18 mouse cellular contexts compared by ENCODE assay signal in genomic region chr13:56671206-56671605, GRCm38 (mm10). TPM values are rescaled to one million over a fixed set of nuclear protein-coding genes. Genes with fewer than 3 reads are reported as not detected.
DNase-seq lines count a peak whose midpoint lies in the region; ATAC-seq lines count a peak whose summit lies in the region.
"Had no signal": no experiment of that assay in that cellular context is flagged by ENCODE, and none has a peak within 500 bp of the region (broad histone marks: within the 10 kb centered on the region; RNA-seq: fewer than 3 reads in every experiment).

No protein-coding gene starts in this region.

- no peak overlapping the region for H3K9ac ChIP-seq in midbrain, embryonic 15.5 days
- no peak overlapping the region for H3K9ac ChIP-seq in stomach, embryonic 14.5 days (replicated peaks; ENCODE audit: low read depth, low read length)
- H3K9ac ChIP-seq: embryonic facial prominence, embryonic 15.5 days; forebrain, postnatal 0 days; heart, embryonic 15.5 days; limb, embryonic 13.5 days; neural tube, embryonic 12.5 days had no signal

- no peak for ATAC-seq in midbrain, embryonic 15.5 days (replicated peaks)
- peak; percentile 71; the same call in 1 of the 2 replicates for ATAC-seq in stomach, embryonic 14.5 days (ENCODE audit: insufficient number of reproducible peaks, insufficient read depth, low FRiP score, low read depth)
- no peak for ATAC-seq in megakaryocyte-erythroid progenitor cell, adult 5-6 weeks (replicated peaks; ENCODE audit: low FRiP score, low TSS enrichment, poor library complexity, severe bottlenecking)
- ATAC-seq: forebrain, postnatal 0 days; inflammation-experienced regulatory T-cells, adult 6 months had no signal

- no peaks in the 10 kb centered on the region for H3K36me3 ChIP-seq in midbrain, embryonic 10.5 days
- H3K36me3 ChIP-seq in midbrain, embryonic 15.5 days (replicated peaks), result no peaks in the 10 kb centered on the region
- no peaks in the 10 kb centered on the region for H3K36me3 ChIP-seq in stomach, embryonic 14.5 days (ENCODE audit: control insufficient read depth, insufficient read depth, low read length)
- H3K36me3 ChIP-seq: embryonic facial prominence, embryonic 15.5 days; heart, embryonic 15.5 days; limb, embryonic 13.5 days; neural tube, embryonic 12.5 days had no signal

- H3K9me3 ChIP-seq in midbrain, embryonic 10.5 days (replicated peaks), result no peaks in the 10 kb centered on the region
- H3K9me3 ChIP-seq in midbrain, embryonic 15.5 days, result no peaks in the 10 kb centered on the region
- no peaks in the 10 kb centered on the region for H3K9me3 ChIP-seq in stomach, embryonic 14.5 days (ENCODE audit: control insufficient read depth, low read depth, low read length)
- H3K9me3 ChIP-seq: embryonic facial prominence, embryonic 15.5 days; heart, embryonic 15.5 days; limb, embryonic 13.5 days; neural tube, embryonic 12.5 days had no signal

- H3K4me1 ChIP-seq in midbrain, embryonic 10.5 days, result peaks cover 9% of the 10 kb centered on the region
- H3K4me1 ChIP-seq in midbrain, embryonic 15.5 days, result no peaks in the 10 kb centered on the region
- no peaks in the 10 kb centered on the region; the same call in 1 of the 2 replicates for H3K4me1 ChIP-seq in stomach, embryonic 14.5 days (ENCODE audit: control insufficient read depth, insufficient read depth, low read length)
- H3K4me1 ChIP-seq: embryonic facial prominence, embryonic 15.5 days; neural tube, embryonic 12.5 days had no signal

- WGBS in midbrain, embryonic 10.5 days, result 72% methylated on average over 11 of the region's 11 CpGs
- 65% methylated on average over 11 of the region's 11 CpGs for WGBS in midbrain, embryonic 15.5 days
- 36% methylated on average over 11 of the region's 11 CpGs for WGBS in stomach, embryonic 14.5 days

- H3K27ac ChIP-seq in midbrain, embryonic 10.5 days (replicated peaks), result peak overlapping the region; percentile 46; the same call in 1 of the 2 replicates
- H3K27ac ChIP-seq in midbrain, embryonic 15.5 days, result no peak overlapping the region
- no peak overlapping the region for H3K27ac ChIP-seq in stomach, embryonic 14.5 days (ENCODE audit: low read length)
- H3K27ac ChIP-seq: embryonic facial prominence, embryonic 15.5 days; heart, embryonic 15.5 days; limb, embryonic 13.5 days; neural tube, embryonic 12.5 days had no signal

- H3K4me3 ChIP-seq in midbrain, embryonic 10.5 days, result no peak overlapping the region
- H3K4me3 ChIP-seq in midbrain, embryonic 15.5 days, result no peak overlapping the region
- no peak overlapping the region for H3K4me3 ChIP-seq in stomach, embryonic 14.5 days (ENCODE audit: low read depth, low read length)
- H3K4me3 ChIP-seq: embryonic facial prominence, embryonic 15.5 days; heart, embryonic 15.5 days; limb, embryonic 13.5 days; neural tube, embryonic 12.5 days had no signal

- no peaks in the 10 kb centered on the region for H3K27me3 ChIP-seq in midbrain, embryonic 10.5 days (ENCODE audit: low read depth, poor library complexity, severe bottlenecking)
- no peaks in the 10 kb centered on the region for H3K27me3 ChIP-seq in midbrain, embryonic 15.5 days (replicated peaks)
- no peaks in the 10 kb centered on the region for H3K27me3 ChIP-seq in stomach, embryonic 14.5 days (ENCODE audit: control insufficient read depth, insufficient read depth, low read length)
- H3K27me3 ChIP-seq: embryonic facial prominence, embryonic 15.5 days; heart, embryonic 15.5 days; limb, embryonic 13.5 days; neural tube, embryonic 12.5 days had no signal

- DNase-seq in gastrocnemius, postnatal 10 days, result peak; percentile 26
- DNase-seq in gastrocnemius, postnatal 25 days, result no peak
- no peak for DNase-seq in midbrain, embryonic 10.5 days (ENCODE audit: low spot score)
- peak; percentile 27 to 53 for DNase-seq in left cerebral cortex, postnatal 25 days (ENCODE audit: low spot score in 2 of 2)
- DNase-seq in embryo, embryonic 9.5 days (ENCODE audit: extremely low spot score), result no peak
- DNase-seq: adrenal gland, postnatal 10 days; cerebellum, adult 9-11 months; forebrain, postnatal 0 days; spleen, adult 18-20 months; thymus, postnatal 14 days had no signal

- intact Hi-C loops in left cerebral cortex, postnatal 25 days (cut with DNase I), result no loop called here

- H3K4me2 ChIP-seq in midbrain, embryonic 15.5 days, result no peak overlapping the region
- H3K4me2 ChIP-seq in stomach, embryonic 14.5 days (replicated peaks; ENCODE audit: low read depth, low read length), result no peak overlapping the region
- H3K4me2 ChIP-seq: embryonic facial prominence, embryonic 15.5 days; heart, embryonic 15.5 days; limb, embryonic 13.5 days; neural tube, embryonic 12.5 days had no signal

RNA-seq across cellular contexts. Expression of gene Smad5, which starts 31.6 kb away (rescaled TPM):
- 10 to 100 TPM; 31.7 to 38.2 TPM for total RNA-seq in gastrocnemius, postnatal 10 days (2021)
- 10 to 100 TPM; 18.5 to 19.7 TPM for total RNA-seq in gastrocnemius, postnatal 25 days (2021)
- polyA plus RNA-seq in midbrain, embryonic 10.5 days (2016; fragmentation: Nextera tagmentation; extraction: Ambion mirVana), result 30.6 and 35.9 TPM in 2 replicates
- 20.8 and 21.2 TPM in 2 replicates for polyA plus RNA-seq in midbrain, embryonic 15.5 days (2015; fragmentation: Nextera tagmentation; extraction: Ambion mirVana)
- total RNA-seq in left cerebral cortex, postnatal 25 days (2021), result 10 to 100 TPM; 20.2 to 20.3 TPM
- polyA plus RNA-seq in stomach, embryonic 14.5 days (2014; fragmentation: Nextera tagmentation; extraction: Ambion mirVana), result 51.1 and 52.7 TPM in 2 replicates
- 27.7 and 28.8 TPM in 2 replicates for total RNA-seq in megakaryocyte-erythroid progenitor cell, adult 5-6 weeks (2014; fragmentation: Nextera tagmentation)
- 22.7 and 23.9 TPM in 2 replicates for total RNA-seq in megakaryocyte-erythroid progenitor cell, adult 5-6 weeks (2017)

Comparison
In these comparisons a context has a peak if more than half of its experiments do, and no peak if none do; other contexts are left out.
1. DNase-seq: peak in gastrocnemius, postnatal 10 days (single experiment) and left cerebral cortex, postnatal 25 days (2 of 2); none in gastrocnemius, postnatal 25 days (single experiment), midbrain, embryonic 10.5 days (single experiment) and embryo, embryonic 9.5 days (single experiment).